Mouse (Mus musculus) erythroblast, embryonic 14.5 days (primary cell): ENCODE data around the gene Dock7.

Source experiments
- GATA1 ChIP-seq: IDR thresholded peaks from 2 replicates; pipeline ENCODE4 v1.6.1; 2012; ENCODE audit warnings: low read length, inconsistent platforms, mixed read lengths
- TAL1 ChIP-seq: IDR thresholded peaks from 3 replicates; pipeline ENCODE4 v1.6.1; 2012; ENCODE audit warnings: low read length, inconsistent platforms, mixed read lengths

DNA sequence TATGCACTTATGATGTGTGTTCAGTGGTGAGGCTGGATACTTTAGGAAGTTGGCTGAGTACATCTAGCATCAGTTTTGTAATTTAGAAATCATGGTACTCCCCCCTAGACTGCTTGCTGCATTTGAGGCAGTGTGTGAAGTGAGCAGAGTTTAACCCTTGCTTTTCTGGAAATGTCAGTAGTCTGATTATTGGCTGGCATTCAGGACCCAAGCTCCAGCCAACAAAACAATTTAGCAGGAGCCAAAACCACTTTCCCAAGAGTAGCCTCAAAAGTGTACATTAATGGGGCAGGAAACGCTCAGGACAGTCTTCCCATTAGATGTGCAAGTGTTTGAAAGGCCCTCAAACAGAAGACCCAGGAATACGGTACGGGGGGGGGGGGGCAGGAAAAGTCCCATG is 2.8 kb upstream of the Dock7 start:
- no peak for TF ChIP-seq TAL1
- no peak for TF ChIP-seq GATA1
